Mouse (Mus musculus): ENCODE results near the gene Mtif3.

Gene Mtif3

DNA sequence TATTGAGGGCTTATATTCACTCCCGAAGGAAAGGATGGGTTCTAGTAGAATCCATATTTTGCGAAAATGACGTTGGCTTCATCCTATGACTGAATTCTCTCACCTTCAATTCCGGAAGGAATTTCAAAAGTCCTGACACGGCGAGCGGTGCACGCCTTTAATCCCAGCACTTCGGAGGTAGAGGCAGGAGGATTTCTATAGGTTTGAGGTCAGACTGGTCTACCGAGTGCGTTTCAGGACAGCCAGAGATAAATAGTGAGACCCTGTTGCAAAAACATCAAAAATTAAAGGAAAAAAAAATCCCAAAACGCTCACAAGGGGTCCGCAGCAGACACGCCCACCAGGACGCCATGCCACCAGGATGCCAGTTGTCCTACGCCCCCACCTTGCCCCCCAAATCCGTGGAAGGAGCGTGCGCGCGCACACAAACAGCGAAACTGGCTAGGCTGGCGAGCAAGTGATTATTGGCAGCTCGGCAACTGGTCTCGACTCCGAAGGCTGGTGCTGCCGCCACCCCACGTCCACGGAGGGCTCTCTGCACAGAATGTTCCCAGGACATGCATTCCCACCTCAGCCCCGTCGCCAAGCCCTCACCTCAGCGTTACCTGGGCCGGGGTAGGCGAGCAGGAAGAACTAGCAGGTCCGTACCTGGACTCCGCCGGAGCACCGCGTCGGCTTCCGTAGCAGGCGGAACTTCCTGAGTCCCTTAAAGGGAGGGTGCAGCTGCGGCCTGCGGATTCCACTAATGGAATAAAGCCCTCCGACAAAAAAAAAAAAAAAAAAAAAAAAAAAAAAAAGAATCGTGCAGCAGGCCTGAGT is at the start of gene Mtif3:
TSS of gene Mtif3 (minus strand) at position 683 of the 819 bp plus-strand sequence.
- DNase-seq, result peak; percentile 81

DNA sequence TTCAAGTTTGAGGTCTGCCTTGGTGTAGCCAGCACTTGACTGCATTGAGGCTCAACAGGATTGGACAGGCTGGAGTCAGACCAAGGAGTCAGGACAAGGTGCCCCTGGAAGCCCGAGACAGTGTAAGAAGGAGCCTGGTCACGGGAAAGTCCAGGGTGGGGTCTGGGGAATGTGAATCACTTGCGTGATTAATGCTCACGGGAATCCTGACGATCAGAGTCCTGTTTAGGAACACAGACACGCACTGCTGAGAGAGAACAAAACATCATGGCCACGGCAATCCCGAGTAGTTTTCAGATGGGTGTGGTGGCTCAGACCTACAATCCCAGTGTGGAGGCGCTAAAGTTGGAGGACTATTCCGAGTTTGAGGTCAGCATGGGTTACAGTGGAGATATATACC is 47.7 kb upstream of the Mtif3 start:
- no peak for DNase-seq

- no peak for DNase-seq
Observed at GRCm38 (mm10) chr5:147003303-147003702, 39.7 kb upstream of the Mtif3 start.

DNA sequence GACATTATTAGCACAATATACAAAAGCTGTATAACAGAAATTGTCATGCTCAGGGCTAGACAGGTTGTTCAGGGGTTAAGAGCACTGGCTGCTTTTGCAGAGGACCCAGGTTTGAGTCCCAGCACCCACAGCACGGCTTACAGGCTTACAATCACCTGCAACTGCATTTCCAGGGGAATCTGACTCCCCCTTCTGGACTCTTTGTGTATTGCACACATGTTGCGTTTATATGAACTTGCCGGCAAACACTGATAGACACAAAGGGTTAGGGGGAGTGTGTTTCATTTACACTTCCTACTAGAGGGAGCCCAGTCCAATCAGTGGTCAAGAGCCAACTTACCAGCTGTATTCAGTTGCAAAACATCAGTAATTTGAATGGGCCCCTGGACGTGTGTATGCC is 37.7 kb upstream of the Mtif3 start:
- DNase-seq, result no peak

DNA sequence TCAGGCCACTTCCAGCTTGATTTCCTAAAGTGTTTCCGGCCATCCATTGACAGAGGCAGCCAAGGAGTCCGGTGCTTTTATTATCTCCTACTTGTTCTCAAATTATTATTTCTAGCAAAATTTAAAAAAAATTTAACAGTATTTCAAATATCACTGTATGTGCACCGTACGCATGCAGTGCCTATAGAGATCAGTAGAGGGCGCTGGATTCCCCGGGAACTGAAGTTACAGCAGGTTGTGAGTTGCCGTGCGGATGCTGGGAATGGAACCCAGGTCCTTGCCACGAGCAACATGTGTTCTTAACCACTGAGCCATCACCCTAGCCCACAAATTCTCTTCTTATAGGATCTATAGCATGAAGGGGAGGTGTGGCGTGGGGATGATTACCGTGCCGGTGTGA is 35.2 kb upstream of the Mtif3 start:
- no peak for DNase-seq

GRCm38 (mm10) chr5:146996812-146997211 is 33.2 kb upstream of the Mtif3 start:
- DNase-seq, result no peak

GRCm38 (mm10) chr5:146994973-146995372 is 31.4 kb upstream of the Mtif3 start:
- DNase-seq, result no peak

DNA sequence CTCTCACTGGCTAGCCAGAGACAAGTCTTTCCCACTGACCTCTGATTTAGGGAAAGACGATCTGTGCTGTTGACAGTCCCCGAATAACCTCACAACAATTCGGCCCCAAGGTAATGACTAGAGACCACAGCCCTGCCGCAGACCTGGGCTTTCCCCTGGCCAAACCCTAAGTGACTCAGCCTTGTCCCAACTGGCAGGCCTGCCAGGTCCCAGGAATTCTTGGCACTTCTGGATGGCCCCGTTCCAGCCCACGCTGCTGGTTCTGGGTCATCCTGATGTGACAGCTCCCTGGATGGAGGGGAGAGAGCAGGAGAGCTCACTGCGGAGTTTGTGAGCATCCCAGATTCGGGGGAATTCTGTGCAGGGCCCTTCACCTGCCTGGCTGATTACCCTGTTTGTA is 29.9 kb upstream of the Mtif3 start:
- no peak for DNase-seq

DNA sequence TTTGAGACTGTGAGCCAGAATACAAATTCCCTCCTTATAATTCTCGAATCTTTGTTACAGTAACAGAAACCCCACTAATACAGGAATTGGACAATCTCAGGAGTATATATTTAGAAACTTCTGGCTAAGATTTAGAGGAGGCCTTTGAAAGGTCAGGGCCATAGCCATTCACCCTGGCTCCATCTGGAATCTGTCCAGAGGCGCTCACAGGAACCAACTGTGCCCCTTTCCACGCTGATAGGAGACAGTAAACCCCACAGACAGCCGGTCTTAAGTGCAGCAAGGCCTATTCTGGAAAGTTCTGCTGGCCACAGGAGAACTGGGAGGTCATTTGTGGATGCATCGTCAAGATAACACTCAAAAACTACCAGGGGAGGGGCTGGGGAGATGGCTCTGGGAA is 25.5 kb upstream of the Mtif3 start:
- DNase-seq, result no peak

DNA sequence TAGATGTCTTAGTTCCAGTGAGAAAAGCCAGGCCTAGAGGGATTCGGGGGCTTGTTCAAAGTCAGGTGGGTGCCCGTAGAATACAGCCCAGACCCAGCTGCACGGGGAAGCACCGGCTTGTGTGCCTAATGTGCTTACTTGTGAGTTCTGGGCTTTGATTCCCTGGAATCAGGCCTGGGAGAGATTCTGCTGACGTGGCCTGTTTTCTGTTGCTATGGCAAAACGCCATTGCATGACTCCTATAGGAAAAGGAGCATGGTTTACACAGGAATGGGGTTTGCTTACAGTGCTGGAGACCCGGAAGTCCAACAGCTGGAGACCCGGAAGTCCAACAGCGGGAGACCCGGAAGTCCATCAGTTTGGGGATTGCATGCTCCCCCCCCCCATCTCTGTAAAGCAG is 24.0 kb upstream of the Mtif3 start:
- no peak for DNase-seq

DNA sequence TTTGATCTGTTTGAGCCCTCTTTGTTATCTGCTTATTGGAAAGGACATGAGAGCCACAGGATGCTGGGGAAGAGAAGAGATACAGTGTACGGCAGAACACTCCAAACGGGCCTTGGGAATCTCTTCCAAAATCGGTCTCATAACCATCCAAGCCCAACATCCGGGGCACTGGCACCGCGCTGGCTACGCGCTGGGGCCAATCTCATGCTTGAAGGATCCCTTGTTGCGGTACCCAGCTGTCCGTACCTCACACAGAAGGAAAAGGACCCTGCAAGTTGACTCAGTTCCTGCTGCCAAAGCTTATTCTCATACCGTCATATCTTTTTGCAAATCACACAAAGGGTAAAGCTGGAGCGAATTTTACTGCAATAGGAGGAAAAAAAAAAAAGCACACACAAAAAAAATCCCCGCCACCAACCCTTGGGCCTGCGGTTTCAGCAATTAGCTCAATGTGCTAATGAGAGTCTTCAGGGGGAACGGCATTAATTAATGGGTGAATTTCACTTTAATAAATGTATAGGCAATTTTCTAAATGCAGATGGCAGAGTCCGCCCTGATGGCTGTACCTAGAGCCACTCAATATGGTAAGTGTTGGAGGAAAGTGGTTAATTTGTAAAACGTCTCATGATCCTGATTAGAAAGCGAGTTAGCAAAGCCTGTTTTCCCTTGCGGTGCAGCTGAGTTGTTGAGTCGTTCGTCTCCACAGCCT is 22.3 kb upstream of the Mtif3 start:
- no peak for DNase-seq

GRCm38 (mm10) chr5:146983216-146983615 is 19.6 kb upstream of the Mtif3 start:
- DNase-seq, result peak; percentile 39

GRCm38 (mm10) chr5:146981376-146981775 is 17.8 kb upstream of the Mtif3 start:
- no peak for DNase-seq

DNA sequence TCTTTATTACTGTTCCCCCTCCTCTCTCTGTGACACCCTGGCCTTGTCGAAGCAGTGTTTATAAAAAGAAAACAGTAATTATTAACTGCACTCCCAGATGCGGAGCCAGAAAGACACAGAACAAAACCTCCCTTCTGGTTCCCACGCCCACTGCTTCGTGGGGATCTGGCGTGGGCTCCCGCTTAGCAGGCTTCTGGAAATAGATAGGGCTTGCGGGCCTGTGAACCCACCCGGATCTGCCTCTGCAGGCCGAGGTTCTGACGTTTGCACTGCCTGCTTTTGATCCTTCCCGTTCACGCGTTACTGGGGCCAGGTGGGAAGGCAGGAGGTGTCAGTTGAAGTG is 11.2 kb upstream of the Mtif3 start:
- no peak for DNase-seq

GRCm38 (mm10) chr5:146973858-146974780 is 10.5 kb upstream of the Mtif3 start:
- DNase-seq, result peak; percentile 19

- DNase-seq, result no peak
Observed at GRCm38 (mm10) chr5:146973353-146973752, 9.8 kb upstream of the Mtif3 start.

- DNase-seq, result no peak
Observed at GRCm38 (mm10) chr5:146971776-146972561, 8.4 kb upstream of the Mtif3 start.

DNA sequence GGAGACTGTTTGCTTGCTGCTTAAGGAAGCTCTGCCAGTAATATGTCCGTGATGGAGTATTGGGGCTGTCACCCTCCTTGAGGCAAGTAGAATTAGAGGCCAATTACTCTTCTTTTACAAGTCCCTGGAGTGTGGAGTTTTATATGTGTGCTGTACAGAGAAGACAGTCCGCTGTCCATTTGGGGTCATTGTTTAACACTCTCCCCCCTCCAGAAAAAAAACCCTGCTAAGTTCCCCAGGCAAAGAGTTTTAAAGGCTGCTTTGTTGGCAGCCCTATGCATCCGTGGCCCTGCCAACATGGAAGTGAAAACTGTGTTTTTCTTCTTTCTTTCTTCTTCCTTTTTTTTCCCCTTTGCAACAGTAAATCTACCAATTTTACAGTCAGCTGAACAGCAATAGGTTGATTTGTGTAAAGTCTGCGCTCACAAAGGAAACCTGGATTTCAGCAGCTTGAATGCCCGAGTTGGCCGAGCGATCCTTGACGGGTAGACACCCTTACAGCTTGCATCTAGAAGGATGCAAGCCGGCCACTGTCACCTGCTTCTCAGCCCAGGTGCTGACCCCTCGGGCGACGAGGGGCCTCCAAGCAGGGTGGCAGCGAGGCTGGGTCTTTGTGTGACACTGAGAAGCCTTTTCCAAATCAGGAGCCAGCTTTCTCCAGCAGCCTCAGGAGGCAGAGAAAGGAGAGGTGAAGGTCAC is 5.2 kb upstream of the Mtif3 start:
- DNase-seq, result no peak

GRCm38 (mm10) chr5:146963937-146964278 is 308 bp upstream of the Mtif3 start:
- DNase-seq, result peak; percentile 25

GRCm38 (mm10) chr5:146956678-146957077 is 6.9 kb downstream of the Mtif3 start:
- no peak for DNase-seq

DNA sequence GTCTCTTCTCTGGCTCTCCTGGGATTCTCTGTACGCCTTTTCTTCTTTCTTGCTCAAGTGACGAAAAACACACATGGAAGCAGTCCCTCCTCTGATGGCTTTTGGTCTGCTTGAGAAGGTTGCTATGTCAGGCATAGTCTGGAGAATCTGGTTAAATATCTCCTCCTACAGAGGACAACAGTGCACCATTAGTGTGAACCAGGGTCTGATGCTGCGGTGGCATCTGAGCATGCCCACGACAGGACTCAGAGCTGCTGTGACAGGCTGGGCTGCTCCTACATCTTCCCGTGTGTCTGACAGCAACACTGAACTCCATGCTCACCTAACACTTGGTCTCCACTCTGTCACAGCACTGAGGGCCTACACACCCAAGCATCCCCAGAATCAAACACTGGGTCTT is 7.9 kb downstream of the Mtif3 start:
- DNase-seq, result no peak

- no peak for DNase-seq
Observed at GRCm38 (mm10) chr5:146954576-146954975, 9.0 kb downstream of the Mtif3 start.
